Comparison of ENCODE assay signal across 15 mouse cellular contexts in genomic region chr11:74715971-74716525, GRCm38 (mm10). TPM values are rescaled to one million over a fixed set of nuclear protein-coding genes. Genes with fewer than 3 reads are reported as not detected.
DNase-seq lines count a peak whose midpoint lies in the region; ATAC-seq and TF ChIP-seq lines count a peak whose summit lies in the region.
"Had no signal": no experiment of that assay in that cellular context is flagged by ENCODE, and none has a peak within 500 bp of the region (broad histone marks: within the 10 kb centered on the region; RNA-seq: fewer than 3 reads in every experiment).

No protein-coding gene starts in this region.

- H3K9me3 ChIP-seq in kidney, embryonic 16.5 days (ENCODE audit: low read length) = no peaks in the 10 kb centered on the region
- H3K9me3 ChIP-seq in forebrain, embryonic 13.5 days (replicated peaks) = no peaks in the 10 kb centered on the region
- H3K9me3 ChIP-seq: embryonic facial prominence, embryonic 12.5 days; heart, embryonic 13.5 days; intestine, embryonic 15.5 days had no signal

- no peak overlapping the region for H3K9ac ChIP-seq in kidney, embryonic 16.5 days (replicated peaks; ENCODE audit: low read length)
- no peak overlapping the region for H3K9ac ChIP-seq in forebrain, embryonic 13.5 days
- H3K9ac ChIP-seq: embryonic facial prominence, embryonic 12.5 days; intestine, embryonic 15.5 days; liver, embryonic 14.5 days had no signal

- TF ChIP-seq CTCF in cerebellum, adult 2 months (IDR thresholded peaks at IDR 0.05; ENCODE audit: borderline replicate concordance, insufficient read depth, low read depth, low read length) = no peak

- H3K4me2 ChIP-seq in kidney, embryonic 16.5 days (replicated peaks; ENCODE audit: low read depth, low read length) = no peak overlapping the region
- H3K4me2 ChIP-seq in forebrain, embryonic 13.5 days = no peak overlapping the region
- H3K4me2 ChIP-seq: embryonic facial prominence, embryonic 12.5 days; heart, embryonic 13.5 days; intestine, embryonic 15.5 days had no signal

- no peak overlapping the region for H3K27ac ChIP-seq in kidney, embryonic 16.5 days (ENCODE audit: low read length)
- no peak overlapping the region for H3K27ac ChIP-seq in cerebellum, adult 2 months (ENCODE audit: insufficient read depth, low read length)
- H3K27ac ChIP-seq in forebrain, embryonic 13.5 days = no peak overlapping the region
- H3K27ac ChIP-seq: embryonic facial prominence, embryonic 12.5 days; heart, embryonic 13.5 days; intestine, embryonic 15.5 days; left cerebral cortex, adult 2 months; liver, embryonic 14.5 days had no signal

- no peaks in the 10 kb centered on the region for H3K27me3 ChIP-seq in kidney, embryonic 16.5 days (ENCODE audit: insufficient read depth, low read length)
- no peaks in the 10 kb centered on the region for H3K27me3 ChIP-seq in cerebellum, adult 2 months (ENCODE audit: control insufficient read depth, insufficient read depth, low read length)
- no peaks in the 10 kb centered on the region for H3K27me3 ChIP-seq in forebrain, embryonic 13.5 days
- H3K27me3 ChIP-seq: embryonic facial prominence, embryonic 12.5 days; heart, embryonic 13.5 days; intestine, embryonic 15.5 days had no signal

- intact Hi-C loops in gastrocnemius, postnatal 14 days (cut with DNase I; ENCODE audit: low total_unique reads) = no loop called here

- H3K36me3 ChIP-seq in kidney, embryonic 16.5 days (ENCODE audit: insufficient read depth, low read length) = no peaks in the 10 kb centered on the region
- no peaks in the 10 kb centered on the region for H3K36me3 ChIP-seq in forebrain, embryonic 13.5 days (ENCODE audit: poor library complexity, severe bottlenecking)
- H3K36me3 ChIP-seq: embryonic facial prominence, embryonic 12.5 days; intestine, embryonic 15.5 days had no signal

- TF ChIP-seq POLR2A in cerebellum, adult 2 months (IDR thresholded peaks at IDR 0.05; ENCODE audit: borderline replicate concordance, insufficient read depth, low read length) = no peak

- 85% methylated on average over 3 of the region's 3 CpGs for WGBS in kidney, embryonic 16.5 days
- WGBS in cerebellum, adult 2 months = 7% methylated on average over 3 of the region's 3 CpGs
- 88% methylated on average over 3 of the region's 3 CpGs for WGBS in forebrain, embryonic 13.5 days

- no peak for ATAC-seq in kidney, embryonic 16.5 days (ENCODE audit: low FRiP score, low TSS enrichment)
- no peak for ATAC-seq in forebrain, embryonic 13.5 days
- ATAC-seq: forebrain, embryonic 16.5 days; intestine, embryonic 15.5 days had no signal

- peak; percentile 28 for DNase-seq in gastrocnemius, postnatal 14 days
- DNase-seq in gastrocnemius, postnatal 4 days (ENCODE audit: low spot score in 2 of 2) = no peak
- DNase-seq in kidney, postnatal 14 days = peak; percentile 37
- DNase-seq in Muller cell, postnatal 12 days (ENCODE audit: inconsistent ontology term) = peak; percentile 52
- peak; percentile 39 to 58 for DNase-seq in cerebellum, adult 2 months
- no peak for DNase-seq in thymus, postnatal 36 days
- DNase-seq: thymus, postnatal 4 days had no signal

- no peak overlapping the region for H3K4me3 ChIP-seq in kidney, embryonic 16.5 days (ENCODE audit: low read length)
- no peak overlapping the region for H3K4me3 ChIP-seq in cerebellum, adult 2 months (replicated peaks; ENCODE audit: insufficient read depth, low read depth, low read length)
- no peak overlapping the region for H3K4me3 ChIP-seq in forebrain, embryonic 13.5 days
- H3K4me3 ChIP-seq: embryonic facial prominence, embryonic 12.5 days; heart, embryonic 13.5 days; intestine, embryonic 15.5 days; left cerebral cortex, adult 2 months had no signal

- peaks cover 19% of the 10 kb centered on the region for H3K4me1 ChIP-seq in kidney, embryonic 16.5 days (ENCODE audit: insufficient read depth, low read length)
- H3K4me1 ChIP-seq in cerebellum, adult 2 months (ENCODE audit: control insufficient read depth, insufficient read depth, low read length) = peaks cover 2% of the 10 kb centered on the region; the same call in 1 of the 2 replicates
- H3K4me1 ChIP-seq in forebrain, embryonic 13.5 days = peaks cover 18% of the 10 kb centered on the region

RNA-seq across cellular contexts. Expression of gene Pafah1b1, which starts 8.4 kb away (rescaled TPM):
- total RNA-seq in gastrocnemius, postnatal 14 days (2021) = 100 to 1,000 TPM in 1 of 2 experiments, 10 to 100 TPM in 1; 96.6 to 101 TPM
- total RNA-seq in gastrocnemius, postnatal 4 days (2021) = 100 to 1,000 TPM; 128 to 136 TPM
- polyA plus RNA-seq in kidney, embryonic 16.5 days (2015; fragmentation: Nextera tagmentation; extraction: Ambion mirVana) = 34.4 and 36.9 TPM in 2 replicates
- 185 and 190 TPM in 2 replicates for polyA plus RNA-seq in cerebellum, adult 2 months (2012; rRNA removed)
- polyA plus RNA-seq in forebrain, embryonic 13.5 days (2015; fragmentation: Nextera tagmentation; extraction: Ambion mirVana) = 59.0 and 64.5 TPM in 2 replicates

RNA-seq across cellular contexts. Expression of gene Mettl16, which starts 54.6 kb away (rescaled TPM):
- total RNA-seq in gastrocnemius, postnatal 14 days (2021) = 1 to 10 TPM; 8.5 to 9.2 TPM
- total RNA-seq in gastrocnemius, postnatal 4 days (2021) = 10 to 100 TPM; 10.5 to 14.6 TPM
- 53.3 and 59.4 TPM in 2 replicates for polyA plus RNA-seq in kidney, embryonic 16.5 days (2015; fragmentation: Nextera tagmentation; extraction: Ambion mirVana)
- 17.6 and 18.5 TPM in 2 replicates for polyA plus RNA-seq in cerebellum, adult 2 months (2012; rRNA removed)
- polyA plus RNA-seq in forebrain, embryonic 13.5 days (2015; fragmentation: Nextera tagmentation; extraction: Ambion mirVana) = 54.2 and 57.5 TPM in 2 replicates

Comparison
In these comparisons a context has a peak if more than half of its experiments do, and no peak if none do; other contexts are left out.
1. DNase-seq: peak in gastrocnemius, postnatal 14 days (single experiment), kidney, postnatal 14 days (single experiment), Muller cell, postnatal 12 days (single experiment) and cerebellum, adult 2 months (2 of 2); none in gastrocnemius, postnatal 4 days (0 of 2) and thymus, postnatal 36 days (0 of 2).